Mouse (Mus musculus) limb, embryonic 11.5 days (tissue): ENCODE data around the gene Arhgef6. TPM values are rescaled to one million over a fixed set of nuclear protein-coding genes. Genes with fewer than 3 reads are reported as not detected.

ENCODE experiments used
- ATAC-seq: fragments of 200-750 bp; cut with Nextera tagmentation; 2 replicates; pipeline ENCODE4 v1.8.0; 2017; ENCODE audit warnings: low read depth; ENCODE audit not compliant: insufficient number of reproducible peaks, low FRiP score, low TSS enrichment
- DNase-seq: peaks from one replicate; pipeline ENCODE4 v3.0.0-alpha.2; 2015; ENCODE audit warnings: low spot score
- H3K27ac ChIP-seq: fragments of 300-500 bp; sonication (generic); replicated peaks from 2 replicates; pipeline ENCODE4 v1.5.1; 2014; ENCODE audit warnings: low read depth, mild to moderate bottlenecking, low read length
- H3K27me3 ChIP-seq: fragments of 300-500 bp; sonication (generic); 2 replicates; pipeline ENCODE4 v1.6.1; 2014; ENCODE audit warnings: mild to moderate bottlenecking, low read length, mixed read lengths; ENCODE audit not compliant: control insufficient read depth, insufficient read depth
- H3K36me3 ChIP-seq: fragments of 300-500 bp; sonication (generic); 2 replicates; pipeline ENCODE4 v1.6.1; 2014; ENCODE audit warnings: mild to moderate bottlenecking, low read length, moderate library complexity, mixed read lengths; ENCODE audit not compliant: control insufficient read depth, insufficient read depth
- H3K4me1 ChIP-seq: fragments of 300-500 bp; sonication (generic); 2 replicates; pipeline ENCODE4 v1.6.1; 2014; ENCODE audit warnings: low read length, mixed read lengths; ENCODE audit not compliant: control insufficient read depth, insufficient read depth
- H3K4me2 ChIP-seq: fragments of 300-500 bp; sonication (generic); 2 replicates; pipeline ENCODE4 v1.6.1; 2014; ENCODE audit warnings: low read depth, mild to moderate bottlenecking, moderate library complexity; ENCODE audit not compliant: severe bottlenecking
- H3K4me3 ChIP-seq: fragments of 300-500 bp; sonication (generic); 2 replicates; pipeline ENCODE4 v1.5.1; 2014; ENCODE audit warnings: low read depth, low read length
- H3K9ac ChIP-seq: fragments of 300-500 bp; sonication (generic); 2 replicates; pipeline ENCODE4 v1.6.1; 2014; ENCODE audit warnings: mild to moderate bottlenecking, low read length
- H3K9me3 ChIP-seq: fragments of 300-500 bp; sonication (generic); 2 replicates; pipeline ENCODE4 v1.6.1; 2016; ENCODE audit warnings: low read length; ENCODE audit not compliant: control insufficient read depth
- WGBS: fragments of 180-500 bp; shearing (Covaris S2); extraction: QIAGEN DNeasy Blood & Tissue Kit; methylation state at CpG from one replicate; pipeline ENCODE4 v1.1.7; 2014; 5-methylcytosine and 5-hydroxymethylcytosine counted together
- polyA plus RNA-seq: library from polyadenylated mRNA; unstranded; fragments of >200 nt; fragmentation: Nextera tagmentation; extraction: Ambion mirVana; gene quantifications from 2 replicates; pipeline ENCODE4 v1.2.1, GENCODE M21; 2014

Arhgef6 gene
- polyA plus RNA-seq, 1 experiment from 2014 or later, result 2.9 TPM

GRCm38 (mm10) chrX:57282184-57282583 is 56.3 kb downstream of the Arhgef6 start:
- Histone ChIP-seq H3K9ac (no peak overlapping the region), H3K27ac (no peak overlapping the region), H3K4me2 (no peak overlapping the region), H3K4me3 (no peak overlapping the region), H3K4me1 (no peaks in the 10 kb centered on the region), H3K27me3 (no peaks in the 10 kb centered on the region), H3K9me3 (no peaks in the 10 kb centered on the region), H3K36me3 (no peaks in the 10 kb centered on the region)
- no peak for DNase-seq
- 95% methylated on average over 3 of the region's 3 CpGs for WGBS
- ATAC-seq, result no peak

DNA sequence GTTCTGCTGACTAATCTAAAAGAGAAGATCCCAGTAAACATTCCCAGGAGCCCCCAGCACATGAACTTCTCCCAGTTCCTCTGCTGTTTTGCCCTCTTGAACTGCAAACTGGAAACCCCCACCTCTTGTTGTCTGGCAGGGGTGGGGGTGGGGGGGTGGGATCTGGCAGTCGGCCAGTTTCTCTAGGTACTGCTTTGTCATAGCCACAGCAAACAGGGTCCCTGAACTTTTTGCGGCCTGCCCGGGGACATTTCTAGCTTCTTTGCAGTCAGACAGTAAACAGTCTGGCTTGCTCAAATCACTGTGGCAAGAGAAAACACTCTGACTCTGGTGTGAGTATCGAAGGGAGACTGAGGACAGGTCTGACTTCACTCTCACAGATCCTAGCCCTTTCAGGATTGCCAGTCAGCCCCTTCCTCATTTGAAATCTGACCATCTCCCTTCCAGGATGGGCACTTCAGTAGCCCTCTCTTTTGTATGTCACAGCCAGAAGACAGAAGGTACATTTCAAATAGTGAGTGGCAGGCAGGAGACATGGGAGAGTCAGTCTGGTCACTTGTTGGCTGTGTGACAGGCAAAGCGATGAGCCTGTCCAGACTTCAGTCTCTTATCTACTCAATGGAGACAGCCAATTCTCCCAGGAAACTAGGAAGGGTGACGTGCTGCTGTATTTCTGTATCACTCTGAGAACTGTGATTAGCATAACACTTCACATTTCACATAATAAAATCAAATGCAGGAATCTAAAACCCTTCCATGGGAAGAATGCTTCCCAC is 60.8 kb downstream of the Arhgef6 start:
- no peak overlapping the region for H3K9ac ChIP-seq
- no peak for DNase-seq
- ATAC-seq, result no peak
- 56% methylated on average over 6 of the region's 6 CpGs for WGBS
- no peaks in the 10 kb centered on the region for H3K4me1 ChIP-seq
- no peaks in the 10 kb centered on the region for H3K27me3 ChIP-seq
- H3K36me3 ChIP-seq, result no peaks in the 10 kb centered on the region
- no peak overlapping the region for H3K4me2 ChIP-seq
- no peak overlapping the region for H3K27ac ChIP-seq
- H3K9me3 ChIP-seq, result no peaks in the 10 kb centered on the region
- no peak overlapping the region for H3K4me3 ChIP-seq

- Histone ChIP-seq H3K9me3 (no peaks in the 10 kb centered on the region), H3K27ac (no peak overlapping the region), H3K4me2 (no peak overlapping the region), H3K4me3 (no peak overlapping the region), H3K9ac (no peak overlapping the region), H3K36me3 (no peaks in the 10 kb centered on the region), H3K4me1 (no peaks in the 10 kb centered on the region), H3K27me3 (no peaks in the 10 kb centered on the region)
- ATAC-seq, result no peak
- DNase-seq, result no peak
- WGBS, result 71% methylated on average over 4 of the region's 4 CpGs
Observed at GRCm38 (mm10) chrX:57263515-57263914, 75.0 kb downstream of the Arhgef6 start.

GRCm38 (mm10) chrX:57260744-57261143 is 77.8 kb downstream of the Arhgef6 start:
- Histone ChIP-seq H3K4me3 (no peak overlapping the region), H3K27ac (no peak overlapping the region), H3K27me3 (no peaks in the 10 kb centered on the region), H3K4me1 (no peaks in the 10 kb centered on the region), H3K36me3 (no peaks in the 10 kb centered on the region), H3K9me3 (no peaks in the 10 kb centered on the region), H3K4me2 (no peak overlapping the region), H3K9ac (no peak overlapping the region)
- 62% methylated on average over 2 of the region's 2 CpGs for WGBS
- DNase-seq (no peak), ATAC-seq (no peak)

DNA sequence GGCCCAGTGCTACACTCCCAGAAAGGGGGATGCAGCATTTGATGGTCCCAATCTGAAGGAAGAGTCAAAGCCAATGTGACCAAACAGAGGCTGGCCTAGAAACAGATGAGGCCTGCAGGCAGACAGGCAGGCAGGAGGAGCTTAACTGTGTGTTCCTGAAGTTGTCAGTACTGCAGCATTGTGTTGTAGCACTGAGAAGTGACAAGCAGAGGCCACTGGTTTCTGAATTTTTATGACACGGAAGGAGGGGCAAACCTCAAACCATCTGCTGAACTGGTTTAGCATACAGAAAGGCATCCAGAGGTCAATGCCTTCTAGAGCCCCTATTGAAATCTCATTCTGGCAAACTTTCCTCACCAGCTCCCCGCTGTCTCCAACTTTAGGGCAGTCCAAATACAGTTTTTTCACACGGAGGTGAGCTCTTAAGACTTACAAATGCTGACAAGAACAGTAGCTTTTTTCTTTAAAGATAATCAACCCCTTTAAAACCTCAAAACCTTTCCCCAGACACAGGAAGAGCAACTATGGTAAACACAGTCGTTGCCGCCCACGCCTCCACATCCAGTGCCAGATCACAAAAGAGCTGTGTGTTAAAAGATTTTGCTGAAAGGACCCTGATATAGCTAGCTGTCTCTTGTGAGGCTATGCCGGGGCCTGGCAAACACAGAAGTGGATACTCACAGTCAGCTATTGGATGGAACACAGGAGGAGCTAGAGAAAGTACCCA is 85.0 kb downstream of the Arhgef6 start:
- no peak for DNase-seq

GRCm38 (mm10) chrX:57238572-57238971 is 100.0 kb downstream of the Arhgef6 start:
- no peak overlapping the region for H3K4me3 ChIP-seq
- no peaks in the 10 kb centered on the region for H3K36me3 ChIP-seq
- no peaks in the 10 kb centered on the region for H3K9me3 ChIP-seq
- DNase-seq (no peak), ATAC-seq (no peak)
- H3K4me2 ChIP-seq, result no peak overlapping the region
- 71% methylated on average over 3 of the region's 3 CpGs for WGBS
- no peak overlapping the region for H3K27ac ChIP-seq
- H3K27me3 ChIP-seq, result no peaks in the 10 kb centered on the region
- no peaks in the 10 kb centered on the region for H3K4me1 ChIP-seq
- no peak overlapping the region for H3K9ac ChIP-seq

More for the DNA sequence above, 85.0 kb downstream of the Arhgef6 start:
- Histone ChIP-seq H3K4me1 (no peaks in the 10 kb centered on the region), H3K4me3 (no peak overlapping the region), H3K27ac (no peak overlapping the region), H3K4me2 (no peak overlapping the region), H3K9ac (no peak overlapping the region), H3K36me3 (no peaks in the 10 kb centered on the region), H3K9me3 (no peaks in the 10 kb centered on the region), H3K27me3 (no peaks in the 10 kb centered on the region)
- WGBS, result 78% methylated on average over 7 of the region's 7 CpGs
- ATAC-seq, result no peak

- H3K4me2 ChIP-seq, result no peak overlapping the region
- no peak for DNase-seq
- no peak overlapping the region for H3K9ac ChIP-seq
- WGBS, result 70% methylated on average over 4 of the region's 4 CpGs
- H3K9me3 ChIP-seq, result no peaks in the 10 kb centered on the region
- no peak overlapping the region for H3K27ac ChIP-seq
- H3K36me3 ChIP-seq, result no peaks in the 10 kb centered on the region
- no peak for ATAC-seq
- no peaks in the 10 kb centered on the region for H3K4me1 ChIP-seq
- H3K27me3 ChIP-seq, result no peaks in the 10 kb centered on the region
- no peak overlapping the region for H3K4me3 ChIP-seq
Observed at GRCm38 (mm10) chrX:57235982-57236381, 102.5 kb downstream of the Arhgef6 start.

DNA sequence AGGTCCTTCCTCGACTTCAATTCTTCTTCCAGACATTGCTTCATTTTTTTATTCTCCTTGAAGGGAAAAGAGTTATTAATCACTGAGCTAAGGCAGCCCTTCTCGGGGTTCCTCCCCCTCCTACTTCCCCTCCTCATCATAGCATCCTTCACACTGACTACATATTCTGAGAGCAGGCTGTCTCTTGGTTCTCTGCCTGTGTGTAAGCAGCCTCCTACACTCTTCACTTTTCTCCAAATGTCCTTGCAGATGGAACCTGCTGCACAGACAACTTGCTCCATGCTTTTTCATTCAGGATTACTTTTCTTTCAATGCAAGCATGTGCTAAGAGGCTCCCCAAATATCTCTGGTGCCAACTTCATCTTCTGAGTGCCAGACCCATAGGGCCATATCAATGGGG is 104.9 kb downstream of the Arhgef6 start:
- H3K27me3 ChIP-seq, result no peaks in the 10 kb centered on the region
- no peaks in the 10 kb centered on the region for H3K36me3 ChIP-seq
- H3K4me1 ChIP-seq, result no peaks in the 10 kb centered on the region
- ATAC-seq (no peak), DNase-seq (no peak)
- H3K4me3 ChIP-seq, result no peak overlapping the region
- no peak overlapping the region for H3K4me2 ChIP-seq
- 81% methylated on average over 2 of the region's 2 CpGs for WGBS
- no peak overlapping the region for H3K27ac ChIP-seq
- H3K9me3 ChIP-seq, result no peaks in the 10 kb centered on the region
- no peak overlapping the region for H3K9ac ChIP-seq
